Mouse (Mus musculus) heart, adult 2 months (tissue): Measurements from ENCODE around the gene Gm21887.
"Not testable (repeated sequence)": the region's sequence is repeated elsewhere in the genome, so short reads cannot be mapped to it uniquely, and the experiment has no call there.

Experiments
- CTCF ChIP-seq: fragments of 200-600 bp; IDR thresholded peaks from 2 replicates; pipeline ENCODE4 v1.8.1; 2022; ENCODE audit warnings: antibody characterized with exemption, mild to moderate bottlenecking, moderate library complexity
- EP300 ChIP-seq: fragments of 200-500 bp; IDR thresholded peaks from 2 replicates; pipeline ENCODE4 v1.6.1; 2011; ENCODE audit warnings: low read depth, low read length, control low read depth; ENCODE audit not compliant: insufficient read depth
- POLR2A ChIP-seq: fragments of 200-500 bp; IDR thresholded peaks from 2 replicates; pipeline ENCODE4 v1.6.1; 2011; ENCODE audit warnings: mild to moderate bottlenecking, low read depth, low read length, control low read depth; ENCODE audit not compliant: insufficient read depth

DNA sequence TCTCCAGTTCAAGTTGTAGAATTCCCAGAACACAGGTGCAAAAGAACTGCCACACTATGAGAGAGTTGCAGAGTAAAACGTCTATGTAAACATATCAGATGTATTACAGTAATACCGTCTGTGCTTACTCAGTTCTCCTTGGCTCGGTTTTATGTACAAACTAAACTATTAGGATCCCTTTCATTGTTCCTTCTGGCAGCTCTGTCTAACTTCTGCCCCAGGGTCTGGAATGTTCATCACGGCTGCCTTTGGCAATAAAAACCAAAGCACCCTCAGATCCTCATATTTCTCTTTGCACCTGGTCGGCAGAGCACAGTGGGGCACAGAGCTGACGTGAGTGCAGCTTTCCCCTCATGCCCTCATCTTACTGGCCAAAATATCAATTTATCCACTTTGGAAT, 34.5 kb upstream of the Gm21887 start:
- not testable (repeated sequence) for TF ChIP-seq POLR2A, CTCF, EP300
